Mouse (Mus musculus) liver, embryonic 14.5 days (tissue): ENCODE measurements around the gene E130116L18Rik. TPM values are rescaled to one million over a fixed set of nuclear protein-coding genes. Genes with fewer than 3 reads are reported as not detected.
"Not testable (repeated sequence)": the region's sequence is repeated elsewhere in the genome, so short reads cannot be mapped to it uniquely, and the experiment has no call there.

ENCODE experiments used
- ATAC-seq: fragments of 200-750 bp; cut with Nextera tagmentation; 2 replicates; pipeline ENCODE4 v1.8.0; 2017; ENCODE audit warnings: moderate number of reproducible peaks, mild to moderate bottlenecking, moderate library complexity; ENCODE audit not compliant: insufficient read depth
- DNase-seq, 3 experiments: peaks; one replicate each; pipeline ENCODE4 v3.0.0-alpha.2; 2012 to 2013; ENCODE audit warnings: low read depth in 3 of 3, low spot score in 3 of 3
- H3K27ac ChIP-seq: fragments of 300-500 bp; sonication (generic); 2 replicates; pipeline ENCODE4 v1.5.1; 2014; ENCODE audit warnings: moderate library complexity, mild to moderate bottlenecking, control low read depth, inconsistent platforms
- H3K27me3 ChIP-seq: fragments of 300-500 bp; sonication (generic); 2 replicates; pipeline ENCODE4 v1.6.1; 2014; ENCODE audit warnings: mild to moderate bottlenecking, low read length, moderate library complexity; ENCODE audit not compliant: control insufficient read depth, insufficient read depth
- H3K36me3 ChIP-seq: fragments of 300-500 bp; sonication (generic); replicated peaks from 2 replicates; pipeline ENCODE4 v1.6.1; 2014; ENCODE audit warnings: low read depth; ENCODE audit not compliant: control insufficient read depth, insufficient read depth
- H3K4me1 ChIP-seq, 2 experiments: fragments of 200-500 bp in 1 of 2; fragments of 300-500 bp in 1 of 2; sonication (generic) in 1 of 2; replicated peaks; 2 replicates each; pipeline ENCODE4 v1.6.1; 2012 to 2014; ENCODE audit warnings: antibody characterized with exemption in 1 of 2, inconsistent platforms in 1 of 2, low read length in 1 of 2; ENCODE audit not compliant: control insufficient read depth in 2 of 2, insufficient read depth in 2 of 2
- H3K4me2 ChIP-seq: fragments of 300-500 bp; sonication (generic); 2 replicates; pipeline ENCODE4 v1.6.1; 2014; ENCODE audit warnings: low read depth, mild to moderate bottlenecking, control low read depth, moderate library complexity
- H3K4me3 ChIP-seq, 2 experiments: fragments of 200-500 bp in 1 of 2; fragments of 300-500 bp in 1 of 2; sonication (generic) in 1 of 2; 2 replicates each; pipeline ENCODE4 v1.5.1; 2012 to 2014; ENCODE audit warnings: low read depth in 2 of 2, low read length in 2 of 2, mild to moderate bottlenecking in 2 of 2, control low read depth in 1 of 2, inconsistent platforms in 1 of 2, moderate library complexity in 1 of 2; ENCODE audit not compliant: insufficient read depth in 1 of 2
- H3K9ac ChIP-seq: fragments of 300-500 bp; sonication (generic); replicated peaks from 2 replicates; pipeline ENCODE4 v1.6.1; 2014; ENCODE audit warnings: mild to moderate bottlenecking, control low read depth, moderate library complexity
- H3K9me3 ChIP-seq: fragments of 300-500 bp; sonication (generic); 2 replicates; pipeline ENCODE4 v1.6.1; 2016; ENCODE audit warnings: low read length, mixed read lengths; ENCODE audit not compliant: control insufficient read depth
- CTCF ChIP-seq: IDR thresholded peaks from 2 replicates; pipeline ENCODE4 v1.5.1; 2016; ENCODE audit warnings: antibody characterized with exemption, low read depth, control low read depth
- EP300 ChIP-seq: IDR thresholded peaks from 2 replicates; pipeline ENCODE4 v1.6.1; 2016; ENCODE audit warnings: antibody characterized with exemption, low read depth
- WGBS: fragments of 180-500 bp; shearing (Covaris S2); extraction: QIAGEN DNeasy Blood & Tissue Kit; methylation state at CpG from one replicate; pipeline ENCODE4 v1.1.7; 2014; ENCODE audit not compliant: insufficient replicate concordance; 5-methylcytosine and 5-hydroxymethylcytosine counted together
- polyA plus RNA-seq, 2 experiments: library from polyadenylated mRNA; depleted of rRNA in 1 of 2; stranded (reverse) in 1 of 2; unstranded in 1 of 2; fragments of >200 nt; fragmentation: Nextera tagmentation in 1 of 2; extraction: Ambion mirVana in 1 of 2; gene quantifications; 2 replicates each; pipeline versions ENCODE4 v1.2.1 to v1.2.3; 2012 to 2014

The E130116L18Rik gene
- polyA plus RNA-seq, 2 experiments, result not detected

GRCm38 (mm10) chr5:25181004-25181531 lies 41.9 kb downstream of the E130116L18Rik start, which contains the start of gene Galntl5:
Galntl5 (plus strand) TSS chr5:25181460.
- H3K27me3 ChIP-seq, result no peaks in the 10 kb centered on the region
- DNase-seq (no peak), ATAC-seq (no peak)
- TF ChIP-seq CTCF (no peak), EP300 (no peak)
- H3K36me3 ChIP-seq, result no peaks in the 10 kb centered on the region
- WGBS, result 84% methylated on average over 1 of the region's 1 CpGs
- H3K9ac ChIP-seq, result no peak within 1 kb of the TSS
- H3K27ac ChIP-seq, result no peak within 1 kb of the TSS
- no peak within 1 kb of the TSS for H3K4me3 ChIP-seq
- no peaks in the 10 kb centered on the region for H3K4me1 ChIP-seq
- no peaks in the 10 kb centered on the region for H3K9me3 ChIP-seq
- H3K4me2 ChIP-seq, result no peak within 1 kb of the TSS

GRCm38 (mm10) chr5:25179936-25180488 lies 42.9 kb downstream of the E130116L18Rik start:
- Histone ChIP-seq H3K4me1 (no peaks in the 10 kb centered on the region), H3K27ac (no peak overlapping the region), H3K4me2 (no peak overlapping the region), H3K36me3 (no peaks in the 10 kb centered on the region), H3K27me3 (no peaks in the 10 kb centered on the region), H3K9ac (no peak overlapping the region), H3K9me3 (no peaks in the 10 kb centered on the region), H3K4me3 (no peak overlapping the region)
- DNase-seq (no peak), ATAC-seq (no peak)
- TF ChIP-seq CTCF, result no peak
- no peak for TF ChIP-seq EP300
- WGBS, result 65% methylated on average over 3 of the region's 3 CpGs

GRCm38 (mm10) chr5:25179284-25179683 lies 43.7 kb downstream of the E130116L18Rik start:
- no peaks in the 10 kb centered on the region for H3K27me3 ChIP-seq
- H3K4me3 ChIP-seq, result no peak overlapping the region
- H3K4me2 ChIP-seq, result no peak overlapping the region
- TF ChIP-seq EP300 (no peak), CTCF (peak; percentile 39; the same call in 1 of the 2 replicates)
- no peaks in the 10 kb centered on the region for H3K4me1 ChIP-seq
- H3K9ac ChIP-seq, result no peak overlapping the region
- no peak for ATAC-seq
- no peak for DNase-seq
- H3K36me3 ChIP-seq, result no peaks in the 10 kb centered on the region
- no peaks in the 10 kb centered on the region for H3K9me3 ChIP-seq
- no peak overlapping the region for H3K27ac ChIP-seq
- WGBS, result 73% methylated on average over 4 of the region's 4 CpGs

GRCm38 (mm10) chr5:25178543-25178942 lies 44.4 kb downstream of the E130116L18Rik start:
- ATAC-seq, H3K4me2 ChIP-seq, H3K27ac ChIP-seq, H3K27me3 ChIP-seq, H3K4me3 ChIP-seq, DNase-seq, H3K9me3 ChIP-seq, H3K36me3 ChIP-seq, H3K9ac ChIP-seq, H3K4me1 ChIP-seq: not testable (repeated sequence)
- 82% methylated on average over 4 of the region's 4 CpGs for WGBS

- not testable (repeated sequence) for H3K27me3 ChIP-seq, DNase-seq, H3K4me1 ChIP-seq, H3K9me3 ChIP-seq, H3K9ac ChIP-seq, H3K4me3 ChIP-seq, H3K27ac ChIP-seq, H3K4me2 ChIP-seq, H3K36me3 ChIP-seq, ATAC-seq
- WGBS, result 65% methylated on average over 5 of the region's 5 CpGs
Observed at GRCm38 (mm10) chr5:25177937-25178336, 45.0 kb downstream of the E130116L18Rik start.

Other genes with a start within 250 kb of the E130116L18Rik start
- 3.2 and 4.0 TPM in 2 replicates for gene Prkag2, start 122.5 kb downstream of the E130116L18Rik start, polyA plus RNA-seq (2012; rRNA removed)
- gene Prkag2, start 122.5 kb downstream of the E130116L18Rik start, polyA plus RNA-seq (2014; fragmentation: Nextera tagmentation; extraction: Ambion mirVana), result 2.7 and 3.1 TPM in 2 replicates
- gene Galntl5, start 41.7 kb downstream of the E130116L18Rik start, polyA plus RNA-seq (2012; rRNA removed), result not detected in 2 replicates
- not detected in 2 replicates for gene Galntl5, start 41.7 kb downstream of the E130116L18Rik start, polyA plus RNA-seq (2014; fragmentation: Nextera tagmentation; extraction: Ambion mirVana)
- gene Galnt11, start 1.2 kb downstream of the E130116L18Rik start, polyA plus RNA-seq (2012; rRNA removed), result 3.7 and 4.9 TPM in 2 replicates
- gene Galnt11, start 1.2 kb downstream of the E130116L18Rik start, polyA plus RNA-seq (2014; fragmentation: Nextera tagmentation; extraction: Ambion mirVana), result 8.2 and 8.4 TPM in 2 replicates